Mouse (Mus musculus): ENCODE results near the gene Rapgef1.

DNA sequence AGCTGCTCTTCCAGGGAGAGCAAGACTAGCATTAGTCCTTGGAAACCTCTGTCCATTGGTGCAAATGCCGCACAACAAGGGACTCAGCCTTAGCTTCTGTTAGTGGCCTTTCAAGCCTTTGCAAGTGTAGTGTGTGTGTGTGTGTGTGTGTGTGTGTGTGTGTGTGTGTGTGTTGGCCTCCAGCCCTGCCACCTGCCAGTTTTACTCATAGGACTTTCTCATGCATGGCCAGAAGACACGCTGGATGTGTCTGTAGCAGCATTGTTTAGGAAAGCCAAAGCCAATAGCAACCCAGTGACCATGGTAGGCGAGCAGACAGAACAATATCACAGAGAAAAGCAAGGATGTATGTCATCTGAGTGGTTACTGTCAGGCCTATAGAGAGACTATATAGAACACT lies 52.3 kb downstream of the Rapgef1 start:
- TF ChIP-seq ZNF384 (IDR thresholded peaks at IDR 0.05; ENCODE audit: low read depth, low read length) (no peak), NELFE (IDR thresholded peaks at IDR 0.05; ENCODE audit: low read depth, low read length) (no peak), CTCF (conservative IDR thresholded peaks at IDR 0.05 in 1 of 2, IDR thresholded peaks at IDR 0.05 in 1 of 2; ENCODE audit: low read depth in 2 of 2, low read length in 2 of 2) (no peak), EP300 (IDR thresholded peaks at IDR 0.05; ENCODE audit: low read length) (no peak), POLR2A (IDR thresholded peaks at IDR 0.05; ENCODE audit: low read depth, low read length) (no peak), ELF1 (IDR thresholded peaks at IDR 0.05; ENCODE audit: low read depth, low read length) (no peak), ZC3H11A (IDR thresholded peaks at IDR 0.05; ENCODE audit: low read depth, low read length) (no peak), SMC3 (IDR thresholded peaks at IDR 0.05; ENCODE audit: low read depth, low read length) (no peak), USF2 (conservative IDR thresholded peaks at IDR 0.05; ENCODE audit: low read depth, low read length) (no peak), CHD1 (IDR thresholded peaks at IDR 0.05; ENCODE audit: low read depth, low read length) (no peak), GABPA (IDR thresholded peaks at IDR 0.05; ENCODE audit: insufficient replicate concordance, low read depth, low read length) (no peak)

Data from CH12.LX (cell line).